Mouse (Mus musculus) frontal cortex, adult 2 months (tissue): Measurements from ENCODE around the gene Usp1. TPM values are rescaled to one million over a fixed set of nuclear protein-coding genes. Genes with fewer than 3 reads are reported as not detected.
"Not testable (repeated sequence)": the region's sequence is repeated elsewhere in the genome, so short reads cannot be mapped to it uniquely, and the experiment has no call there.

Source experiments
- DNase-seq, 2 experiments: peaks; one replicate each; pipeline ENCODE4 v3.0.0; 2022; ENCODE audit warnings: low spot score in 1 of 2; ENCODE audit errors: extremely low spot score in 1 of 2
- polyA plus RNA-seq: library from polyadenylated mRNA; depleted of rRNA; stranded (reverse); fragments of >200 nt; gene quantifications from 2 replicates; pipeline ENCODE4 v1.2.3, GENCODE M21; 2012; rRNA removed

Usp1 gene
- polyA plus RNA-seq, result 12.0 and 15.1 TPM in 2 replicates

DNA sequence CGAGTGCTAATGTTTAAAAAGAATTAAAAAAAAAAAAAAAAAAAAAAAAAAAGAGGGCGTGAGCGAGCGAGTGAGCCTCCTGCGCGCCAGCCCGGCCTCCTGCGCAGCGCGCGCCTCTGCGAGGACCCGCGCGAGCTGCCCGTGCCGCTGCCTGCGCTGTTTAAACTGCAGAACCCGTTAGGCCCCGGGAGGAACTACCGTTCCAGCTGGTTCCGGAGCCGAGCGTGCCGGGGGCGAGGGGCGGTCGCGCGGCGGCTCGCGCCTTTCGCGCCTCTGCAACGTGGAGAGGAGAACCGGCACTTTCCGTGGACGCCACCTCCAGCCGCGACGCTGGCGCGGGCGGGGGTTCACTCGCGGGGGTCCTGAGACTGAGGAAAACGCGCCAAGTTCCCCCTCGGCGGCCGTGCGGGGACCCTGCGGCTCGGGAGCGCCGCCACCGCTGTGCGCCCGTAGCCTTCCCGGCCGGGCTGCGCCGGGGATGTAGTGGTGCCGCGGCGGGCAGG, at the start of gene Usp1:
Gene Usp1 (plus strand): TSS at position 243 of the 503 bp plus-strand sequence.
- no peak for DNase-seq

DNA sequence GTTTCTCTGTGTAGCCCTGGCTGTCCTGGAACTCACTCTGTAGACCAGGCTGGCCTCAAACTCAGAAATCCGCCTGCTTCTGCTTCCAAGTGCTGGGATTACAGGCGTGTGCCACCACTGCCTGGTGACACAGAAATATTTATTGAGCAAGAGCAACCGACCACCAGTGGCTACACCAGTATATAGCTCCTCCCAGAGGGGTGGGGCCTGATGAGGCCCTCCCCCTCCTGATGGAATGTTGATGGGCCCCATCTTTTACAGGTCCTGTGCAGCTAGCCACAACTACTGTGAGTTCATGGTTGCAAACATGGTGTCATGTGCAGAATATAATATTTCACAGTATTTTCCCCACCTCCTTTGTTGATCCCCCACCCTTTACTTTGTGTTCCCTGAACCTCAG, 40.9 kb upstream of the Usp1 start:
- DNase-seq, result no peak

DNA sequence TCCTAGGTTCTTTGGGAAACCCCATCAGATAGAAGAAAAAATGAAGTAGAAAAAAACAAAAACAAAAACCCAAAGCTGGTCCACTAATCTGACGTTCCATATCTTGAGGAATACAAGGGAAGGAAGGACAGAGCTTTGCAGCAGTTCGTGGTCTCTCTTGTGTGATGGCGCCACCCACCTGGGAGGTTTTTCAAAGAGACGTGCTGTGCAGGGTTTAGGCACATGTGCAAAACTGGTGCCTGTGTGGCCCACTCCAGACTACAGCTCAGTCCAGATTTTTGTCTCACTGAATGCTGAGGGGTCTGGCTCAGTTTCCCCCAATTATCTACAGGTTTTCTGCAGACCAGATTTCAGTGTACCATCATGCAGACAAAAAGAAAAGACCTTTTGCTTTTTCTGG, 37.2 kb upstream of the Usp1 start:
- DNase-seq, result no peak

DNA sequence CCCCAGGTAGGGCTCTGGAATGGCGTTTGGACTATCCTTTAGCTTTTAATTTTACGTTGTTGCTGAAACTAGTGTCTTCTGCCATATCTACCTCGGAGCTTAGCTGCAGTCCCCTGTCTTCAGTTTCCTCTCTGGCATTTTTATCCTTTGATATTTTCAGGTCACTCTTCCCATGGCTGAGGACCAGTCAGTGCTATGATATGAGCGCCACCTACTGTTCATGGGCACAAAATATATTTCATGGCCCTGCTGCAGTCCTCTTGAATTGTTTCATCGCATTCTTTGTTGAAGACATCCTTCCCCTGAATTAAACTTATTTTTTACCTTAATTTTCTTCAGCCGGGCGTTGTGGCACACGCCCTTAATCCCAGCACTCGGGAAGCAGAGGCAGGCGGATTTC, 36.5 kb upstream of the Usp1 start:
- peak; percentile 3 to 81 for DNase-seq

DNA sequence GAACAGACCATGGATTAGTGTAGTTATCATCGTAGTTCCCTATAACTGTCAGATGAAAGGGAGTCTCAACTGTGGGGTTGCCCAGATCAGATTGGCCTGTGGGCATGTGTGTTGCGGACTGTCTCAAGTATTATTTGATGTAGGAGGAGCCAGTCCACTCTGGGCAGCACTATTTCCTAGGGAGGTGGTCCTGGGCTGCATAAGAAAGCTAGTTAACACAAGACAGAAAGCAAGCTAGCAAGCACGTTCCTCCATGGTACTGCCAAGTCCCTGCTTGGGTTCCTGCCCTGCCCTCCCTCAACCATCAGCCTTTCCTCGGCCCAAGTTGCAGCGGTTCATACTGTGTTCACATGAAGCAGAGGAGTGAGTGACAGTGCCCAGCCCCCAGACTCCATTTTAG, 13.4 kb upstream of the Usp1 start:
- DNase-seq, result no peak

DNA sequence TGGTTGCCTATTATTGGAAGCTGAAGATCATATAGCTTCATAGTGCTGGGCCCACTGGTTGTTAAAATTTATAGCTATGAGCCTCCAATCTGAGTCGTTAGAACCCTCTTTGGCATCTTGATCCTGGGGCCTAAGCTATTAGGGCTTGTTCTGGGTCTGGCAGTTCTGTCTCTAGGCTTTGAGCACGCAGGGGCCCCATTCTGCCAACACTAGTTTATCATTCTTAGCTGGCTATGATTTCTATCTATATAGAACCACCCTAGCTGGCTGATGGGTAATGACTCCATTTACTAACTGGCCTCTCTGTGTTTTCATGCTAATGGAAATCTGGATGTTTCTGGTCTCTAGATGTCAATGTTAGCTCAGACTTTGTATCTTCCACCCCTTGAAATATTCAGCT, 5.9 kb upstream of the Usp1 start:
- no peak for DNase-seq

DNA sequence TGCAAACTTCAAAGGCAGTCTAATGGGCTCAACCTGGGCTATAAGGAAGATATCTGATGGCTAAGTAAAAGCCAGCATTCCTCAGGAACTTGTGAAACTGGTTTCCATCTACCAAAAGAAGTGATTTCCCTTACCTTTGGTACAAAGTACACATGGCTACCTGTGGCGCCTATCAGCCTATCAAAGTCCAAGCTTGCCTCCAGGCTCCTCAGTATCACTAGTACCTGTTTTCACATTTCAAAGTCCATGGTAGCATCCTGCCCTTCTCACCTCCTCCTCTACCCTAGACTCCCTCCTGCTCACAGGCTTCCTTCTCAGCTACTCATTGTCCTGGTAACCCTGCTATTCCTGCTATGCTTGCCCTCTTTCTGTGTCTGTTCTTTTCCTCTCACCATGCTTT, 5.4 kb upstream of the Usp1 start:
- DNase-seq, result no peak

DNA sequence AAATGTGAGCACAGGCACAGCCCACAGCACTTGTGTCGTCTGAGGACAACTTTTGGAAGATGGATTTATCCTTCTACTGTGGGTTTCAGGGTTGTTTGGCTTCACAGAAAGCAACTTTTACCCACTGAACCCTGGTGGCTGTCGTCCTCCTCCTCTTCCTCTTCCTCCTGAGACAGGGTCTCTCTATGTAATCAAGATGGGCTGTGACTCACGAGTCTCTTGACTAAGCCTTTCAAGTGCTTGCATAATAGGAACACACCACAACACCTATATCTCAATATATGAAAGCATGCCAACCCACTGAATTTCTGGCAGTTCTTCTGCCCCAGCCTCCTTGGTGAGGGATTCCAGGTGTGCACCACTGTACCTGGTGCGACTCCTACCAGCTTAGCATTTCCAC, 2.7 kb upstream of the Usp1 start:
- DNase-seq, result no peak

DNA sequence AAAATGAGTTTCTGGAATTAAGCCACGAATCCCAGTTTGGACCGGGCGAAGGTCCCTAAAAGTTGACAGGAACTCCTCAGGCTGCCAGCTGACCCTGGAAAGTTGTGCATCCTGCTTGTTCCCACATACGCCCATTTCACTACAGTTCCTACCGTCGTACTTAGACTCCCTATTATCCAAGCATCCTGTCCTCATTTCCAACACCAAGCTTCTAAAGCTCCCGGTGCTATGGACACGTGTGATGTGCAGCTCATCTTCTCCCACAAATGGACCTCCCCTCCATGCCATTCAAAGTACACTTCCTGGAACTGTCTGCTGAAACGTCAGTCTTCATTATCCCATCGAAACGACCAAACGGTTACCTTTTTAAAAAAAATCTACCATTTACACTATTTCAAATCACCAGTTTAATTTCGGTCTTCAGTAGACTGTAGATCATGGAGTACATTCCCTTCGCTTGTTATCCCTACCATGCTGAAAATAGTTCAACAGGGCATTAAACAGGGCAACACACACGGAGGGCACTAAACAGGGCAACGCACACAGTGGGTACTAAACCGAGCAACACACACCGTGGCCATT, 1.5 kb upstream of the Usp1 start:
- no peak for DNase-seq

DNA sequence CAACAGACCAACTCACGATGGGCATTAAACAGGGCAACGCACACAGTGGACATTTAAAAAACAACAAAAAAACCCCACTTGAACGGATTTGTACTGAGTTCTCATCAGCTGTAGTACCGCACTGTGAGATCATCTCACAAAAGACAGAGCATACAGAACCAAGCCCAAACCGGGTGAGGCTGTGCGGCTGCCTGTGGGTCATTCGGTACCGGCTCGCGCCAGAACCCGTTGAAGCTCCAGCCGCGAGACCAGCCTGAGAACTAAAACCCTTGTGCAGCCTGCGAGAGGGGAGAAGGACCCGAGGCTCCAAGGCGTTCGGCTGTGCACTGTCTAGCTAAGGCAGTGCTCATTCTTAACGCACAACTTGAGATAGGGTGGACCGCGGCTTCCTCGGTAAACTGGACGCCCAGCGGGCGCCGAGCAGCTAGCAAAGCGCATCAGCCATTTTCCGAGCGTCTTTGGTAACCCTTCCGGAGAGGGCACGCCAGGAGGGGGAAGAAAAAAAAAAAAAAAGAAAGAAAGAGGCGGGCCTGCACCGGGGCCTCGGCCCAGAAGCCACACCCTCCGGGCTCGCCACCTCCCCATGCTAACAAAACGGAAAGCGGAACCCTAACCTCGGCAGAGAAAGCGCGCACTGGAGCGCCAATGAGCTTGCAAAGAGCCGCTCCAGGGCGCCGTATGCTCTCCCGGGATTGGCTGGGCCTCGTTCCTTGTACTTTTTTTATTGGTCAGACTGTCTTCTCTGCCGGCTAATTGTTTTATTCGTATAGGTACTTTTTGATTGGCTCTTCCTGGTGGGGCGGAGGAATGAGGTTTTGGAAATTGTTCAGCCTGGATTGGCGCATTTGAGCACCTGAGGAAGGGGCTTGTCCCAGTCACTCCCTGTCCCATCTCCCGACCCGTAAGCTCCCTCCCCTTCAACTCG, 705 bp upstream of the Usp1 start:
- DNase-seq, result peak; percentile 98

DNA sequence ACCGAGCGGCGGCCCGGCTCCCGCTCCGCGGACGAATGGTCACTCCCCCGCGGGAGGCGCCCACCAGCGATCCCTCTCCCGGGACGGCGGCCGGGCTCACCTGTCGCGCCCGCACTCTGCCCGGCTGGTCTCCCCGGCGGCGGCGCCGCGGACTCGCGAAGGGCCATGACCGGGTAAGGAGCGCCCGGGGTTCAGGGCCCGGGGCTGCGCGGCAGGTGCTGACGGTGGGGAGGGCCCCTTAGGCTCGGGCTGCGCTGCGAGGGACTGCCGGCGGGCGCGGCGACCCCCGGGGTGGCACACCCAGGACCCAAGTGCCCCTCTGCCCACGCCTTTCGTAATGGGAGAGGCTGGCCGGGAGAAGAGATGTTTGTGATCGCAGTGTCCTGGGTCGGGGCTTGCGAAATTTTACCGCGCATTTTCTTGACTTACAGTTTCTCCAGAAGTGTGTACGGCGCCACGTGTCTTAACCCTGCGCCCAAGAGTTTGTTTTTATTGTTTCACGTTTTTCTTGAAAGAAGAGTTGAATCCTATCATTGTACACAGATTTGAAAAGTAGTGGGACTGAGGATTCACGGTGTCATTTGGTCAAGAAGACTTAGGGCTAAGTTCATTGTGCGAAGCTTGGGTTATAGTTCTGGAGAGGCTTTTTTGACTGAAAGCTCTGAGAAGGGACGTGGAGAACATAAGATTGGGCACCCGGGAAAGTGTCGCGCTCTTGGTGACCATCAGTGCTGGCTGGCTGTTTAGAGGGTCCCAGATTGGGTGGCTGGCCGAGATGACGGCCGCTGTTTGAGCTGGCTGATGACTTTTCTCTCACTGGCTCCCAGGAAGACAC, 678 bp downstream of the Usp1 start:
- peak; percentile 8 to 19 for DNase-seq

DNA sequence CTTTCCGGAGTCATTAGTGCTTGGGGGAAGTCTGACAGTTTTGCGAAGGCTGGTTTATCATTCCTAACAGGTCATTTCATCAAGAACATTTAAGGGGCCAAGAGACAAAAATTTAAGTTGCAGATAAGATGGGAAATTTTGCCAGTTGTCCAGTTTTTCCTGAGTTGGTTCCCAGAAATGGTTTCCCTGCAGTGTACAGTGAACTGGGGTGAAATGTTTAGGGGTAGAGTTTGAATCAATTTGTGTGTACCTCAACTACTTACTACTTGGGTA, 1.2 kb downstream of the Usp1 start:
- DNase-seq, result no peak

DNA sequence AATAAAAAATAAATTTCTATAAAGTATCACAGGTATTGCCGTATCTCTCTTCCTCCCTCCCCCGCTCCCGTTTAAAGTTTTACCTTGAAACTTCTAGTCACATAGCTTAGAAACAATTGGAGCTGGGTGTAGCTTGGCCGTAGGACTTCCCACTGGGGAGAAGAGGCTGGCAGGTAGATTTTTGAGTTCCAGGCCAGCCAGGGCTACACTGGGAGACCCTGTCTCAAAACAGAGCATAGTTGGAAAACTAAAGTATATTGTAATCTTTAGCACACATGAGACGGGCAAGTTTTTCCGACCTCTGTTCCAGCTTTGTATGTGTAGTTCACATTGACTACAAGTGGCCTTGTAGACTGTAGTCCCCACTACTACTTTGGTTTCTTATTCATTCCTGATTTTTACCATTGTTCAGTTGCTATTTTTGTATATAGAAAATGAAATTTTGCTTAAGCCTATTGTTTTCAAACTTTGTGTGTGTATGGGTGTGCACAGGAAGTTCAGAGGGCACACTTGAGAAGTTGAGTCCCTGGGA, 1.7 kb downstream of the Usp1 start:
- no peak for DNase-seq

DNA sequence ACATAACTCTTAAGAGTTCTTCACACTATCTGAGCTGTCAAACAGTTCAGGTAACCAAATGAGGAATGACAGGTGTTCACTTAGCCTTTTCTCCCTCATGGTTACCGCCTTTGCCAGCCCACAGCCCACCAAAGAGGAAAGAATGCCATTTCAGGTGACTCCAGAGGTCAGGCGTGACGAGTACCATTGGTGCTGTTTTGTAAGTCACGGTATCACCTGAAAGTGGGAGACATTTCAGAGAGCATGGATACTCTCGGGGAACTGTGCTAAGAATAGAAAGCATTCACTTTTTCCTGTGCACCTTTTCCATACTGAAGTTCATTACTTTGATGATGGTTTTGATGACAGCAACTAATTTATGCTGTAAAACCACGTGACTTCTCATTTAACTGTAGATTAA, 12.4 kb downstream of the Usp1 start:
- no peak for DNase-seq

DNA sequence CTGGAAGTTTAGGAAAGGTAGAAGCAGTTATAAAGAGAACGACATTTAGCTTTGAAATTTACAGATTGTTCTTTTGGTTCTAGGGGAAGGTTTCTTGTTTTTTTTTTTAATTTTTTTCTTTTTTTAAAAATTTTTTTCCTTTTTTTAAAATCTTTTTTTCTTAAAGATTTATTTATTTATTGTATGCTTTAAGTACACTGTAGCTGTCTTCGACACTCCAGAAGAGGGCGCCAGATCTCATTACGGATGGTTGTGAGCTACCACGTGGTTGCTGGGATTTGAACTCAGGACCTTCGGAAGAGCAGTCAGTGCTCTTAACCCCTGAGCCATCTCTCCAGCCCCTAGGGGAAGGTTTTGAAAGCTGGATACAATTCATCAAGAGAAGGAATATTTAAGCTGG, 14.6 kb downstream of the Usp1 start:
- not testable (repeated sequence) for DNase-seq

DNA sequence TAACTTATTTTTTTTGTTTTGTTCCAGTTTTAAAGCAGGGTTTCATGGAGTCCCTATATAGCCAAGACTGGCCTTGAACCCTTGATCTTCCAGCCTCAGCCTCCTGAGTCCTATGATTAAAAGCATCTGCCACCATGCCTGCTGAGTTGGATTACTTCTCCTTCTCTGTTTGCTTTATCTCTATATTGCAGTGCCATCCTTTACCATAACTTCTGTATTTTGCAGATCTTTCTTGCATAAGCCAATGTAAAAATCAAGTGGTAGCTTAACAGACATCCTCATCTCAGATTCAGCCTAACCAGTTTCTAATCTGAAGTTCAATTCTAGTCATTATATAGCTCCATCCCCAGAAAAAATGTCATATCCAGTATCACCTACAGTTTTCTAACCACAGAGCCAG, 27.0 kb downstream of the Usp1 start:
- no peak for DNase-seq

DNA sequence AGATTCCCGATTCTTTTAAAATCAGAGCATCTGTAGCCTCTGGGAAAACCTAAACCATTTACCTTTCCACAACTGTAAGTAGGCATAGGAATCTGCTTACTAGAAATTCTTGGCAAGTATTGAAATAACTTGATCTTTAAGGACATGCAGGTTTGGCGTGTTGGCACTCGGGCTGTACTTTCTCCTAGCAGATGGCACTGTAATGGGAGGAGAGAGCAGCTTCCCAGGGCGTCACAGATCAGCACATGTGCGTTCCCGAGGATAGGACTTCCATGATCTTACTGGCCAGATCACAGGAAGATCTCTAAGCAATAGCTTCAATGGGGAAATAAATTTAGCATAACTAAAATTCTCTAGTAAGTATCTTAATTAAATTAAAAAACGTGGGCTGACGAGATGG, 32.4 kb downstream of the Usp1 start:
- no peak for DNase-seq

DNA sequence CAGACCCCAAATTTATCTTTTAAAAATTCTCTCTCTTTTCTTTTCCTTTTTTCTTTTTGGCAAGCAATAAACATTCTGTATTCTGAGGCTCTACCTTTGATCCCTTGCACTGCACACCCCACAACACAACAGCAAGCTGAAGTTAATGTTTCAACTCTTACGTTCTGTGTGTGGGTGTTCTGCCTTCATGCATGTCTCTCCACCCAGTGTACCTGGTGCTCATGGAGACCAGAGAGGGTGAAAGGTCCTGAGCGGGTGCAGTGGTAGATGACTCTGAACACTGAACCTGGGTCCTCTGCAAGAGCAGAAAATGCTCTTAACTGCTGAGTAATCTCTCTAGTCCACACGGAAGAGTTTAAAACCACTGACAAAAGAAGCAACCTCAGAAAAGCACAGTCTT, 36.6 kb downstream of the Usp1 start:
- DNase-seq, result no peak

DNA sequence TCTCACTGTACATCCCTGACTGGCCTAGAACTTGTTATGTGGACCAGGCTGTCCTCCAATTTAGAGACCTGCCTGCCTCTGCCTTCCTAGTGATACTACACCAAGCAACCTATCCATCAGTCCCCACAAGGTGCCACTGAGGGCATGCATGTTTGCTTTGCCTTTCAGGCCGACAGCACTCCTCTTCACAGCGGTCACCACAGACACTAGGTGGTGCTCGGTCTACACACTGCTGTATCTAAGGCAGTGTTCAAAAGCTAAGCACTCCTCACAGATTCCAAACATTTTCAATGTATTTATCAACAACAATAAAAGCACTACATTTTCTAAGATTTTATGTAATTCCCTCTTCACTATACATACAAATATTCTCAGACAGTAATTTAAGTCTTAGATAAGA, 46.3 kb downstream of the Usp1 start:
- no peak for DNase-seq

DNA sequence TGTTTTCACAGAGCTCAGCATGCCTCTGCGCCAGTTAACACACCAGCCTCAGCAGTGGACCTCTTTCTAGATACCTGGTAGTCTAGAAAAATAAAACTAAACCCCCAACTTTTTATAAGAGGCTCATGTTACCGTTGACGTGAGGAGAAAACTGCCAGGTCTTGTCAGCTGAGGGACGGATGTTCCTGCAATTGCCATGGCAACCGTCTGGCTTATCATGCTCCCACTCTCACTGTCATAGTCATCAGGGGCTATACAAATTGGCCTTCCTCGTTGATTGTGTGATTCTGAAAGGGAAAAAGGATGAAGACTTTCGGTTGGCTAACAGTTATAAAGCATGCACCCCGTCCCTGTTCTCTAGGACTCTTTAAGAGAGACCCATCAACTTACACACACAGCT, 52.1 kb downstream of the Usp1 start:
- DNase-seq, result no peak

DNA sequence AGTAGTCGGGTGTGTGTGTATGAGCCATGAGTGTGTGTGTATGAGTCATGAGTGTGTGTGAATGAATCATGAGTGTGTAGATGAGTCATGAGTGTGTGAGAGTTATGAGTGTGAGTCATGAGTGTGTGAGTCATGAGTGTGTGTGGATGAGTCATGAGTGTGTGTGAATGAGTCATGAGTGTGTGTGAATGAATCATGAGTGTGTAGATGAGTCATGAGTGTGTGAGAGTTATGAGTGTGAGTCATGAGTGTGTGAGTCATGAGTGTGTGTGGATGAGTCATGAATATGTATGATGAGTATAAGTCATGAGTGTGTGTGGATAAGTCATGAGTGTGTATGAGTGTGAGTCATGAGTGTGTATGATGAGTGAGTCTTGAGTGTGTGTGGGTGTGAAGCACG, 54.7 kb downstream of the Usp1 start:
- DNase-seq, result not testable (repeated sequence)
